ENCODE assay signal across 18 mouse cellular contexts in the genomic region with DNA sequence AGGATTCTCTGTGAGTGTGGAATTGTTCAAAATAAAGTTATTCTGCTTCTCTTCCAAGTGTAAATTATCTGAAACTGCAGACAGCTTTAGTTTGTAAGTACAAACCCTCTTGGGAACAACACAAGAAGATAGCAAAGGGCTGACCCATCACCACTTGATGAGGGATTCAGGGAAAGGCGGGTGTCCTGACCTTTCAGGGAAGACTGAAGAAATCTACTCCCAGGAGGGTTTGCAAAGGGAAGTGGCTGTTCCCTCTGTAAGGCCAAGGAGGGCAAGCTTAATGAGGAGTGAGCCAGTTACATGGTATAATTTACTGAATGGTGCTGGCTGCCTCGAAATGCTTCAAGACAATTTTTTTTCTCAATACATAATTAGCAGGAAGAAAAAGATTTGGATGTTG.
DNase-seq lines count a peak whose midpoint lies in the region; TF ChIP-seq lines count a peak whose summit lies in the region.
"Had no signal": no experiment of that assay in that cellular context is flagged by ENCODE, and none has a peak within 500 bp of the region (broad histone marks: within the 10 kb centered on the region; RNA-seq: fewer than 3 reads in every experiment).

No protein-coding gene starts in this region.

- H3K9me3 ChIP-seq in heart, embryonic 10.5 days = no peaks in the 10 kb centered on the region
- H3K9me3 ChIP-seq: embryonic facial prominence, embryonic 15.5 days; forebrain, embryonic 10.5 days; heart, embryonic 15.5 days had no signal

- 48% methylated on average over 2 of the region's 2 CpGs for WGBS in heart, embryonic 10.5 days

- H3K27me3 ChIP-seq in heart, embryonic 10.5 days (ENCODE audit: insufficient read depth, poor library complexity, severe bottlenecking) = no peaks in the 10 kb centered on the region
- H3K27me3 ChIP-seq: embryonic facial prominence, embryonic 15.5 days; heart, embryonic 15.5 days had no signal

- DNase-seq in adrenal gland, postnatal 14 days = peak; percentile 9
- no peak for DNase-seq in adrenal gland, postnatal 25 days
- peak; percentile 97 for DNase-seq in heart, adult 11 months
- no peak for DNase-seq in heart, embryonic 10.5 days (ENCODE audit: low spot score)
- peak; percentile 1 for DNase-seq in ovary, adult 18-20 months (ENCODE audit: low spot score)
- no peak for DNase-seq in ovary, postnatal 10 days (ENCODE audit: low spot score)
- DNase-seq in brain, embryonic 14.5 days (ENCODE audit: low read depth) = peak; percentile 31
- DNase-seq in kidney, postnatal 25 days = no peak
- DNase-seq: cerebellum, adult 18-20 months; cerebellum, adult 9-11 months; cerebellum, postnatal 36 days; gastrocnemius, postnatal 14 days; heart, postnatal 14 days; kidney, adult 8-10 months had no signal

- TF ChIP-seq POLR2A in brain, embryonic 14.5 days (IDR thresholded peaks at IDR 0.05; ENCODE audit: borderline replicate concordance, extremely low read depth, insufficient read depth, insufficient read length, poor library complexity, severe bottlenecking) = no peak

- H3K36me3 ChIP-seq in heart, embryonic 10.5 days = no peaks in the 10 kb centered on the region
- H3K36me3 ChIP-seq: embryonic facial prominence, embryonic 15.5 days; forebrain, embryonic 10.5 days; heart, embryonic 15.5 days had no signal

- no peak overlapping the region for H3K27ac ChIP-seq in heart, embryonic 10.5 days
- H3K27ac ChIP-seq: embryonic facial prominence, embryonic 15.5 days; forebrain, embryonic 10.5 days; heart, embryonic 15.5 days had no signal

- TF ChIP-seq CTCF in brain, embryonic 14.5 days (IDR thresholded peaks at IDR 0.05; ENCODE audit: borderline replicate concordance, extremely low read depth, insufficient read depth, insufficient read length) = no peak

- H3K4me1 ChIP-seq in heart, embryonic 10.5 days = no peaks in the 10 kb centered on the region
- H3K4me1 ChIP-seq: heart, embryonic 15.5 days had no signal

- H3K4me3 ChIP-seq in heart, embryonic 10.5 days = no peak overlapping the region
- H3K4me3 ChIP-seq: embryonic facial prominence, embryonic 15.5 days; erythroblast, embryonic 14.5 days; forebrain, embryonic 10.5 days; heart, embryonic 15.5 days had no signal

Comparison
In these comparisons a context has a peak if more than half of its experiments do, and no peak if none do; other contexts are left out.
1. DNase-seq: peak in adrenal gland, postnatal 14 days (single experiment), heart, adult 11 months (single experiment), ovary, adult 18-20 months (single experiment) and brain, embryonic 14.5 days (single experiment); none in adrenal gland, postnatal 25 days (single experiment), heart, embryonic 10.5 days (single experiment), ovary, postnatal 10 days (single experiment) and kidney, postnatal 25 days (0 of 2).